Mouse (Mus musculus) embryonic facial prominence, embryonic 10.5 days (tissue): Measurements from ENCODE around the gene Gm44790. TPM values are rescaled to one million over a fixed set of nuclear protein-coding genes. Genes with fewer than 3 reads are reported as not detected.

Experiments
- DNase-seq: peaks from one replicate; pipeline ENCODE4 v3.0.0-alpha.2; 2017; ENCODE audit warnings: low spot score
- H3K27ac ChIP-seq: fragments of 300-500 bp; sonication (generic); replicated peaks from 2 replicates; pipeline ENCODE4 v1.5.1; 2016; ENCODE audit warnings: mild to moderate bottlenecking
- H3K27me3 ChIP-seq: fragments of 300-500 bp; sonication (generic); replicated peaks from 2 replicates; pipeline ENCODE4 v1.6.1; 2016; ENCODE audit warnings: low read depth, mild to moderate bottlenecking; ENCODE audit not compliant: poor library complexity, severe bottlenecking
- H3K36me3 ChIP-seq: fragments of 300-500 bp; sonication (generic); replicated peaks from 2 replicates; pipeline ENCODE4 v1.6.1; 2016; ENCODE audit warnings: mild to moderate bottlenecking, moderate library complexity
- H3K4me1 ChIP-seq: fragments of 300-500 bp; sonication (generic); 2 replicates; pipeline ENCODE4 v1.6.1; 2016
- H3K4me3 ChIP-seq: fragments of 300-500 bp; sonication (generic); 2 replicates; pipeline ENCODE4 v1.5.1; 2016; ENCODE audit warnings: mild to moderate bottlenecking, moderate library complexity
- H3K9me3 ChIP-seq: fragments of 300-500 bp; sonication (generic); 2 replicates; pipeline ENCODE4 v1.6.1; 2016; ENCODE audit warnings: mild to moderate bottlenecking
- WGBS: fragments of 180-500 bp; shearing (Covaris S2); methylation state at CpG from one replicate; pipeline ENCODE4 v1.1.7; 2016; 5-methylcytosine and 5-hydroxymethylcytosine counted together
- polyA plus RNA-seq: library from polyadenylated mRNA; unstranded; fragments of >200 nt; fragmentation: Nextera tagmentation; extraction: Ambion mirVana; gene quantifications from 2 replicates; pipeline ENCODE4 v1.2.1, GENCODE M21; 2016

The Gm44790 gene
- polyA plus RNA-seq, 1 experiment from 2014 or later: 2.5 TPM

GRCm38 (mm10) chr6:86395021-86395420 lies 31.4 kb upstream of the Gm44790 start:
- H3K4me1 ChIP-seq: peaks cover 27% of the 10 kb centered on the region
- H3K27me3 ChIP-seq: no peaks in the 10 kb centered on the region
- 92% methylated on average over 9 of the region's 9 CpGs for WGBS
- peaks cover 44% of the 10 kb centered on the region for H3K36me3 ChIP-seq
- H3K27ac ChIP-seq: no peak overlapping the region
- peak overlapping the region; percentile 85; the same call in 1 of the 2 replicates for H3K4me3 ChIP-seq
- no peak for DNase-seq
- H3K9me3 ChIP-seq: no peaks in the 10 kb centered on the region

- 46% methylated on average over 10 of the region's 10 CpGs for WGBS
- H3K27ac ChIP-seq: peak overlapping the region; percentile 85
Measured at GRCm38 (mm10) chr6:86395969-86396368, 30.5 kb upstream of the Gm44790 start.

GRCm38 (mm10) chr6:86396581-86397256 lies 29.7 kb upstream of the Gm44790 start, which contains the start of gene Pcyox1:
Gene Pcyox1, minus strand, starts transcription at chr6:86397154.
- under 1% methylated on average over 51 of the region's 51 CpGs for WGBS
- peaks cover 31% of the 10 kb centered on the region for H3K4me1 ChIP-seq
- H3K9me3 ChIP-seq: no peaks in the 10 kb centered on the region
- peak within 1 kb of the TSS; percentile 85 for H3K4me3 ChIP-seq
- H3K27me3 ChIP-seq: no peaks in the 10 kb centered on the region
- peak; percentile 92 for DNase-seq
- peak within 1 kb of the TSS; percentile 85 for H3K27ac ChIP-seq
- H3K36me3 ChIP-seq: peaks cover 27% of the 10 kb centered on the region

More at GRCm38 (mm10) chr6:86395969-86396368, 30.5 kb upstream of the Gm44790 start:
- no peak for DNase-seq
- peak overlapping the region; percentile 85 for H3K4me3 ChIP-seq
- H3K36me3 ChIP-seq: peaks cover 34% of the 10 kb centered on the region
- no peaks in the 10 kb centered on the region for H3K9me3 ChIP-seq
- H3K4me1 ChIP-seq: peaks cover 30% of the 10 kb centered on the region
- H3K27me3 ChIP-seq: no peaks in the 10 kb centered on the region

- no peaks in the 10 kb centered on the region for H3K9me3 ChIP-seq
- DNase-seq: no peak
- peaks cover 31% of the 10 kb centered on the region for H3K4me1 ChIP-seq
- H3K36me3 ChIP-seq: peaks cover 20% of the 10 kb centered on the region
- 7% methylated on average over 14 of the region's 14 CpGs for WGBS
- peak overlapping the region; percentile 85 for H3K4me3 ChIP-seq
- peak overlapping the region; percentile 85 for H3K27ac ChIP-seq
- no peaks in the 10 kb centered on the region for H3K27me3 ChIP-seq
Measured at GRCm38 (mm10) chr6:86397257-86397980, 29.0 kb upstream of the Gm44790 start.

- no peaks in the 10 kb centered on the region for H3K27me3 ChIP-seq
- no peak overlapping the region for H3K27ac ChIP-seq
- peaks cover 31% of the 10 kb centered on the region for H3K4me1 ChIP-seq
- 80% methylated on average over 2 of the region's 2 CpGs for WGBS
- H3K9me3 ChIP-seq: no peaks in the 10 kb centered on the region
- no peak for DNase-seq
- no peak overlapping the region for H3K4me3 ChIP-seq
- peaks cover 6% of the 10 kb centered on the region for H3K36me3 ChIP-seq
Measured at GRCm38 (mm10) chr6:86398986-86399385, 27.5 kb upstream of the Gm44790 start.

- 83% methylated on average over 2 of the region's 2 CpGs for WGBS
- Histone ChIP-seq H3K27ac (no peak overlapping the region), H3K4me3 (no peak overlapping the region), H3K4me1 (peaks cover 27% of the 10 kb centered on the region), H3K27me3 (no peaks in the 10 kb centered on the region), H3K36me3 (no peaks in the 10 kb centered on the region), H3K9me3 (no peaks in the 10 kb centered on the region)
- no peak for DNase-seq
Measured at GRCm38 (mm10) chr6:86399995-86400394, 26.5 kb upstream of the Gm44790 start.

GRCm38 (mm10) chr6:86400972-86401371 lies 25.5 kb upstream of the Gm44790 start:
- WGBS: 7% methylated on average over 9 of the region's 9 CpGs
- H3K27me3 ChIP-seq: no peaks in the 10 kb centered on the region
- peaks cover 19% of the 10 kb centered on the region for H3K4me1 ChIP-seq
- 0 out of 2 replicates have a peak overlapping the region, but pooled peaks have one; percentile 25 for H3K27ac ChIP-seq
- H3K4me3 ChIP-seq: peak overlapping the region; percentile 46
- DNase-seq: peak; percentile 80
- H3K36me3 ChIP-seq: no peaks in the 10 kb centered on the region
- no peaks in the 10 kb centered on the region for H3K9me3 ChIP-seq

GRCm38 (mm10) chr6:86402681-86403607 lies 23.5 kb upstream of the Gm44790 start:
- peak; percentile 23 for DNase-seq
- no peaks in the 10 kb centered on the region for H3K27me3 ChIP-seq

GRCm38 (mm10) chr6:86403728-86404099 lies 22.7 kb upstream of the Gm44790 start:
- peak overlapping the region; percentile 100 for H3K27ac ChIP-seq
- no peaks in the 10 kb centered on the region for H3K9me3 ChIP-seq
- peak; percentile 87 for DNase-seq
- under 1% methylated on average over 15 of the region's 15 CpGs for WGBS
- H3K36me3 ChIP-seq: peaks cover 26% of the 10 kb centered on the region
- H3K4me1 ChIP-seq: peaks cover 17% of the 10 kb centered on the region
- H3K4me3 ChIP-seq: peak overlapping the region; percentile 91
- no peaks in the 10 kb centered on the region for H3K27me3 ChIP-seq

More at GRCm38 (mm10) chr6:86402681-86403607, 23.5 kb upstream of the Gm44790 start:
- Histone ChIP-seq H3K9me3 (no peaks in the 10 kb centered on the region), H3K4me1 (peaks cover 17% of the 10 kb centered on the region), H3K36me3 (peaks cover 18% of the 10 kb centered on the region), H3K27ac (peak overlapping the region; percentile 100; the same call in 1 of the 2 replicates), H3K4me3 (peak overlapping the region; percentile 91)
- WGBS: 36% methylated on average over 12 of the region's 12 CpGs

- Histone ChIP-seq H3K27me3 (no peaks in the 10 kb centered on the region), H3K9me3 (no peaks in the 10 kb centered on the region), H3K36me3 (peaks cover 32% of the 10 kb centered on the region), H3K27ac (peak within 1 kb of the TSS; percentile 100), H3K4me1 (peaks cover 17% of the 10 kb centered on the region), H3K4me3 (peak within 1 kb of the TSS; percentile 91)
- whole genome bisulfite sequencing: under 1% methylated on average over 62 of the region's 62 CpGs
- peak; percentile 98 for DNase-seq
Measured at GRCm38 (mm10) chr6:86404100-86404861, 22.2 kb upstream of the Gm44790 start, which contains the start of gene Tia1. Gene Tia1, plus strand, starts transcription at chr6:86404219.

GRCm38 (mm10) chr6:86404996-86405395 lies 21.5 kb upstream of the Gm44790 start:
- H3K27me3 ChIP-seq: no peaks in the 10 kb centered on the region
- 2% methylated on average over 11 of the region's 11 CpGs for WGBS
- H3K4me3 ChIP-seq: peak overlapping the region; percentile 91
- peak; percentile 19 for DNase-seq
- H3K9me3 ChIP-seq: no peaks in the 10 kb centered on the region
- H3K36me3 ChIP-seq: peaks cover 38% of the 10 kb centered on the region
- H3K4me1 ChIP-seq: peaks cover 17% of the 10 kb centered on the region
- peak overlapping the region; percentile 100 for H3K27ac ChIP-seq
